Mouse (Mus musculus) hindbrain, embryonic 12.5 days (tissue): ENCODE data around the gene Vapa. TPM values are rescaled to one million over a fixed set of nuclear protein-coding genes. Genes with fewer than 3 reads are reported as not detected.

Source experiments
- polyA plus RNA-seq: library from polyadenylated mRNA; unstranded; fragments of >200 nt; fragmentation: Nextera tagmentation; extraction: Ambion mirVana; gene quantifications from 2 replicates; pipeline ENCODE4 v1.2.1, GENCODE M21; 2016

Gene Vapa
- polyA plus RNA-seq, 1 experiment from 2014 or later = 264 TPM

Other genes starting within 250 kb of the Vapa start
- gene Tmem232, start 72.8 kb downstream of the Vapa start, polyA plus RNA-seq = 0.13 and 0.27 TPM in 2 replicates
- gene Txndc2, start 28.6 kb upstream of the Vapa start, polyA plus RNA-seq = 0.13 and 0.27 TPM in 2 replicates
- gene Rab31, start 159.2 kb upstream of the Vapa start, polyA plus RNA-seq = 74.7 and 76.9 TPM in 2 replicates
- 60.8 and 60.9 TPM in 2 replicates for gene Ppp4r1, start 169.0 kb upstream of the Vapa start, polyA plus RNA-seq